Mouse (Mus musculus): Measurements from ENCODE around the gene Mapk8ip1. TPM values are rescaled to one million over a fixed set of nuclear protein-coding genes. Genes with fewer than 3 reads are reported as not detected.

The Mapk8ip1 gene
- 25.9 and 28.2 TPM in 2 replicates for polyA plus RNA-seq (2015; fragmentation: Nextera tagmentation; extraction: Ambion mirVana)

DNA sequence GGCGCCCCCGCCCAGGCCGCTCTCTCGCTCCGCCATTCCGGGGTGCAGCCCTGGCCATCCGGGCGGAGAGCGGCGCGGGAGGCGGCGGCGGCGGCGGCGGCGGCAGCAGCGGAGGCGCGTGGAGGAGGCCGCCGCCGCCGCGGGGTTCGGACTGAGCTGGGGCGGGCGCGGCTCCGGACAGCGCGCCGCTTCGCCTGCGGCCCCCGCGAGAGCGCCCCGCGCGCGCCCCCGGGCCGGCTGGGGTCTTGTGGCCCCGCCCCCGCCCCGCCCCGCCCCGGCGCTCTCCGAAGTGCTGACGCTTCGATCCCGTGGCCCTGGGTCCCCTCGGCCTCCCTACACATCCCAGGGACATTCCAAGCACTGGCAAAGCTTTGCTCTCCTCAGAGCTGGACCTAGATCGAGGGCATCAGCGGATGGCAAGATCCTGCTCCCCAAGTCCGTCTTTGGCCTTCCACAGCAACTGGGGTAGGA is at the start of gene Mapk8ip1:
TSS of gene Mapk8ip1 (minus strand) at position 173 of the 471 bp plus-strand sequence.
- ATAC-seq (replicated peaks; ENCODE audit: low FRiP score, low read depth) (peak; percentile 74), DNase-seq (ENCODE audit: low spot score) (peak; percentile 52)
- 3% methylated on average over 50 of the region's 59 CpGs for WGBS
- Histone ChIP-seq H3K27me3 (ENCODE audit: insufficient read depth, low read length) (no peaks in the 10 kb centered on the region), H3K4me2 (ENCODE audit: low read length) (peak within 1 kb of the TSS; percentile 87), H3K9me3 (replicated peaks; ENCODE audit: low read length) (no peaks in the 10 kb centered on the region), H3K9ac (ENCODE audit: low read depth, low read length) (peak within 1 kb of the TSS; percentile 50), H3K36me3 (ENCODE audit: insufficient read depth, low read length) (peaks cover 14% of the 10 kb centered on the region; the same call in 1 of the 2 replicates), H3K27ac (no peak within 1 kb of the TSS), H3K4me3 (replicated peaks; ENCODE audit: low read depth, low read length) (peak within 1 kb of the TSS; percentile 55), H3K4me1 (replicated peaks; ENCODE audit: insufficient read depth, low read length) (no peaks in the 10 kb centered on the region)
- TF ChIP-seq CTCF (IDR thresholded peaks at IDR 0.05; ENCODE audit: low read depth) = no peak

GRCm38 (mm10) chr2:92447121-92447740 is 46.2 kb upstream of the Mapk8ip1 start:
- ATAC-seq (replicated peaks; ENCODE audit: low FRiP score, low read depth) = no peak
- DNase-seq (ENCODE audit: low spot score) = no peak
- H3K27me3 ChIP-seq (ENCODE audit: insufficient read depth, low read length) = no peaks in the 10 kb centered on the region
- no peaks in the 10 kb centered on the region for H3K4me1 ChIP-seq (replicated peaks; ENCODE audit: insufficient read depth, low read length)
- H3K9ac ChIP-seq (ENCODE audit: low read depth, low read length) = no peak overlapping the region
- H3K9me3 ChIP-seq (replicated peaks; ENCODE audit: low read length) = no peaks in the 10 kb centered on the region
- 65% methylated on average over 7 of the region's 7 CpGs for WGBS
- H3K4me3 ChIP-seq (replicated peaks; ENCODE audit: low read depth, low read length) = no peak overlapping the region
- H3K27ac ChIP-seq = no peak overlapping the region
- H3K36me3 ChIP-seq (ENCODE audit: insufficient read depth, low read length) = no peaks in the 10 kb centered on the region
- no peak overlapping the region for H3K4me2 ChIP-seq (ENCODE audit: low read length)
- TF ChIP-seq CTCF (IDR thresholded peaks at IDR 0.05; ENCODE audit: low read depth) = peak; percentile 31; the same call in 1 of the 2 replicates

DNA sequence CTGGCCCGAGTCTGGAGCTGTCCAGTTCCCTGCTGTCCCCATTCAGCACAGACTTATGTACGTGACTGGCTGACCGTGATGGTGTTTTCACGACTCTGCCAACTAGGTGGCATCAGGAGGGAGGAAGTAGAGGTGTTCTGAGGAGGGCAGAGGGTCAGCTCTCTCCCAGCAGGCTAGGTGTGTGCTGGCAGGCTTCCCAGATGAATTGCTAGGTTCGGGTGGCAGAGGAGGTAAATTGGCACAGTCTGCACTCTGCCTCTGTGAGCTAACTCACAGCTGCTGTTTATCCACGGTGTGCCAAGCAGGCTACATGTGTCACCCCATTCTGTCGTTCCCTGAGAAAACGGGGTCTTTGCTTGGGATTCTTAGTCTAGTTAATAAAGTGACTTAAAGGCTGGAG is 45.6 kb upstream of the Mapk8ip1 start:
- TF ChIP-seq CTCF (IDR thresholded peaks at IDR 0.05; ENCODE audit: low read depth) = no peak
- Histone ChIP-seq H3K4me1 (replicated peaks; ENCODE audit: insufficient read depth, low read length) (no peaks in the 10 kb centered on the region), H3K27ac (no peak overlapping the region), H3K4me2 (ENCODE audit: low read length) (no peak overlapping the region), H3K9me3 (replicated peaks; ENCODE audit: low read length) (no peaks in the 10 kb centered on the region), H3K36me3 (ENCODE audit: insufficient read depth, low read length) (no peaks in the 10 kb centered on the region), H3K27me3 (ENCODE audit: insufficient read depth, low read length) (no peaks in the 10 kb centered on the region), H3K9ac (ENCODE audit: low read depth, low read length) (no peak overlapping the region), H3K4me3 (replicated peaks; ENCODE audit: low read depth, low read length) (no peak overlapping the region)
- ATAC-seq (replicated peaks; ENCODE audit: low FRiP score, low read depth) (no peak), DNase-seq (ENCODE audit: low spot score) (no peak)
- 58% methylated on average over 8 of the region's 8 CpGs for WGBS

GRCm38 (mm10) chr2:92445890-92446289 is 44.8 kb upstream of the Mapk8ip1 start:
- Histone ChIP-seq H3K27me3 (ENCODE audit: insufficient read depth, low read length) (no peaks in the 10 kb centered on the region), H3K9me3 (replicated peaks; ENCODE audit: low read length) (no peaks in the 10 kb centered on the region), H3K36me3 (ENCODE audit: insufficient read depth, low read length) (no peaks in the 10 kb centered on the region), H3K9ac (ENCODE audit: low read depth, low read length) (no peak overlapping the region), H3K4me2 (ENCODE audit: low read length) (no peak overlapping the region), H3K4me1 (replicated peaks; ENCODE audit: insufficient read depth, low read length) (no peaks in the 10 kb centered on the region), H3K4me3 (replicated peaks; ENCODE audit: low read depth, low read length) (no peak overlapping the region), H3K27ac (no peak overlapping the region)
- 44% methylated on average over 9 of the region's 9 CpGs for WGBS
- DNase-seq (ENCODE audit: low spot score) = no peak
- no peak for TF ChIP-seq CTCF (IDR thresholded peaks at IDR 0.05; ENCODE audit: low read depth)
- no peak for ATAC-seq (replicated peaks; ENCODE audit: low FRiP score, low read depth)

- H3K36me3 ChIP-seq (ENCODE audit: insufficient read depth, low read length) = no peaks in the 10 kb centered on the region
- H3K27me3 ChIP-seq (ENCODE audit: insufficient read depth, low read length) = no peaks in the 10 kb centered on the region
- TF ChIP-seq CTCF (IDR thresholded peaks at IDR 0.05; ENCODE audit: low read depth) = no peak
- H3K4me2 ChIP-seq (ENCODE audit: low read length) = no peak overlapping the region
- DNase-seq (ENCODE audit: low spot score) (no peak), ATAC-seq (replicated peaks; ENCODE audit: low FRiP score, low read depth) (no peak)
- H3K9ac ChIP-seq (ENCODE audit: low read depth, low read length) = no peak overlapping the region
- WGBS = 69% methylated on average over 4 of the region's 4 CpGs
- H3K27ac ChIP-seq = no peak overlapping the region
- H3K4me3 ChIP-seq (replicated peaks; ENCODE audit: low read depth, low read length) = no peak overlapping the region
- no peaks in the 10 kb centered on the region for H3K9me3 ChIP-seq (replicated peaks; ENCODE audit: low read length)
- H3K4me1 ChIP-seq (replicated peaks; ENCODE audit: insufficient read depth, low read length) = no peaks in the 10 kb centered on the region
Observed at GRCm38 (mm10) chr2:92444376-92444775, 43.3 kb upstream of the Mapk8ip1 start.

DNA sequence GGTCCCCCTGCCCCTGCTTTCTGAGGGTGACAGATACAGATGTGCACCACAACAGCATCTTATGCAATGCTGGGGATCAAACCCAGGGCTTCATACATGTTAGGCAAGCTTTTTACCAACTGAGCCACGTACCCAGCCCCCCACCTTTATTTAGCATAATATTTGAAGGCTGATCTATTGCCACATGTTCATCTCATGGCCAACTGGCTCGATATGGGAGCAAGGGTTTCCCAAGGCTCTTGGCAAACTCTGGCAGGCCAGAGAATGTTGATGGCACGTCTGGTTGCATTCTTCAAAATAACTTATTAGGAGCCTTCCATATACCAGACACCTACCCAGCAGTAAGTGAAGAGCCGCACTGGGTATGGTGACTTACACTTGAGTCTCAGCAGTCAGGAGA is 42.2 kb upstream of the Mapk8ip1 start:
- Histone ChIP-seq H3K4me1 (replicated peaks; ENCODE audit: insufficient read depth, low read length) (no peaks in the 10 kb centered on the region), H3K27ac (no peak overlapping the region), H3K4me2 (ENCODE audit: low read length) (no peak overlapping the region), H3K27me3 (ENCODE audit: insufficient read depth, low read length) (no peaks in the 10 kb centered on the region), H3K9ac (ENCODE audit: low read depth, low read length) (no peak overlapping the region), H3K4me3 (replicated peaks; ENCODE audit: low read depth, low read length) (no peak overlapping the region), H3K36me3 (ENCODE audit: insufficient read depth, low read length) (no peaks in the 10 kb centered on the region), H3K9me3 (replicated peaks; ENCODE audit: low read length) (no peaks in the 10 kb centered on the region)
- WGBS = 81% methylated on average over 4 of the region's 4 CpGs
- TF ChIP-seq CTCF (IDR thresholded peaks at IDR 0.05; ENCODE audit: low read depth) = no peak
- no peak for ATAC-seq (replicated peaks; ENCODE audit: low FRiP score, low read depth)
- no peak for DNase-seq (ENCODE audit: low spot score)

All from kidney, postnatal 0 days (tissue).